Mouse (Mus musculus) small intestine, adult 2 months (tissue): Measurements from ENCODE around the gene Prph.

ENCODE experiments used
- CTCF ChIP-seq: fragments of 200-500 bp; IDR thresholded peaks from 2 replicates; pipeline ENCODE4 v1.5.1; 2012; ENCODE audit warnings: low read depth, mild to moderate bottlenecking, control low read depth, inconsistent platforms, low read length, moderate library complexity, mixed read lengths; ENCODE audit not compliant: insufficient replicate concordance, insufficient read length; ENCODE audit errors: extremely low read depth
- POLR2A ChIP-seq: fragments of 200-500 bp; IDR thresholded peaks from 2 replicates; pipeline ENCODE4 v1.6.1; 2012; ENCODE audit warnings: low read depth, mild to moderate bottlenecking, control low read depth, inconsistent platforms, low read length, moderate library complexity

DNA sequence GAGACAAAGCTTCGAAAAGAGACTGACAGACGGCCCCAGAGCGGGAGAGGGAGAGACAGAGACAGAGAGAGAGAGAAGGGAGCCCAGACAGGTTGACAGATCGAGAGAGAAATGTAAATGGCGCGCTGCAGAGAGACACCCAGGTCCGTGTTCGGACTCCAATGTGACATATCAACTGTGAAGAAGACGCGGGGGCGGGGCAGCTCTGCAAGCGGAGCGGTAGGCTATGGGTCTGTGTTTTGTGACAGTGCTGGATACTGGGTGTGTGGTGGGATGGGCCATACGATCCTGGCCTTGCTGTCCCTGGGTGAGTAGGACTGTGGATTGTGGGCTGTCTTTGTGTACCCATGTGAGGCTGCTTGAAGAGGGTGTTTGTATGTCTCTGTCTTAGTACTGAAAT lies 34.1 kb downstream of the Prph start:
- TF ChIP-seq CTCF, result no peak
- TF ChIP-seq POLR2A, result no peak
